Mouse (Mus musculus) thymus, postnatal 36 days (tissue): ENCODE data around the gene Tnfsfm13.

Source experiments
- DNase-seq, 2 experiments: peaks; one replicate each; pipeline ENCODE4 v3.0.0; 2022; ENCODE audit warnings: mixed read lengths in 2 of 2

Tnfsfm13 gene

GRCm38 (mm10) chr11:69653399-69653798 is 42.5 kb downstream of the Tnfsfm13 start:
- DNase-seq, result no peak

GRCm38 (mm10) chr11:69645860-69646259 is 50.0 kb downstream of the Tnfsfm13 start:
- no peak for DNase-seq

GRCm38 (mm10) chr11:69635471-69635870 is 60.4 kb downstream of the Tnfsfm13 start:
- no peak for DNase-seq

- no peak for DNase-seq
These were observed 62.6 kb downstream of the Tnfsfm13 start for GRCm38 (mm10) chr11:69633128-69633866.
